Mouse (Mus musculus) brain, embryonic 18.5 days (tissue): ENCODE data around the gene Fam122a.

Experiments
- DNase-seq: peaks from one replicate; pipeline ENCODE4 v3.0.0-alpha.2; 2012; ENCODE audit warnings: low read depth, low spot score

Gene Fam122a

DNA sequence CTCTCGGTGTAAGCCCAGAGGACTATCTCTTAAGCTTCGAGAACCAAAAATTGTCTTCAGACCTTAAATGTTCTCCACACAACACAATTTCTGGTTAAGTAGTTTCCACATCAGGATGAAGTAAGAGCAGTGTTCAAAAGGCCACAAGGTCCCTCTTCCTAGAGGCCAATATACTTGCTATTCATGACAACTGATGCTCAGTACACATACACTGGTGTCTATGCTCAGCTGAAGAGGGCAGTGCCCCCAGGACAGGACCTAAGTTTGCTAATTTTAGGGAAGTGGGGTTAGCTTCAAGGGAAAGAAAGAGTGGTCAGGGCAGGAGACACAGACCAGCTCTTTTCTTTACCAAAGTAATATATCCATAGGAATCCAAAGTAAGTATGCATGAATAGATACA lies 45.8 kb downstream of the Fam122a start:
- DNase-seq: no peak

DNA sequence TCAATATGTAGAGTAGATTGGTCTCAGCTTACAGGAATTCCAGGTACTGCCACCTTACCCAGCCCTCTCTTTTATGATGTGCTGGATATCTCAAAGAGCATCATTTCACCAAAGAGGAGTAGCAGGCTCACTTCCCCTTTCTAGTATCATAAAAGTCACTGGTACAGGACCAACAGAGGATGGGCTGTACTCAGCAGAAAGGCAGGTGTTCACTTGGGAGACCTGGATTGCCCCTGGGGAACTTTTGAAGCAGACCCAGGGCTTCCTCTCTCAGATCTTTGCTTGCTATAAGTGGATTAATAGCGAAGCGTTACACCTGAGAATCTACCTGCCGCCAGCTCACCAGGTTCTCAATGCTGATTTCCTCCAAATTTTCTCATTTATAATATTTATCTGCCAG lies 49.1 kb downstream of the Fam122a start:
- no peak for DNase-seq

DNA sequence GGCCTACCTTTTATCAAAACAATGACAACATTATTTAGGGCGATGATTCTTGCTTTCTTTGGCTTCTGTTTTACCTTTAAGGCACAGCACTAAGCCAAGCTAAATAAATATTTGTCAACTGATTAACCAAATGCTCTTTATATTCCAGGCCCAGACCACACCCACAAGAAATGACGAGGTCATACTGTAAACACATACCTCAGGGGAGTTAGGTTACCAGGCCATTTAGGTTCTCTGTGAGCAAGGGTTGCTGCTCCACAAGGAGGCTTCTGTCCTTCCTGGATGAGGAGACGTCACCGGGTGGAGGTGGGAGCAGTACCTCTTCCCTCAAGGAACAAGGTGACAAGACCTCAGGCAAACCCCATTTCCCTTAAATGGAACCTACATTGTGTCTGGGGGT lies 49.9 kb downstream of the Fam122a start:
- no peak for DNase-seq

DNA sequence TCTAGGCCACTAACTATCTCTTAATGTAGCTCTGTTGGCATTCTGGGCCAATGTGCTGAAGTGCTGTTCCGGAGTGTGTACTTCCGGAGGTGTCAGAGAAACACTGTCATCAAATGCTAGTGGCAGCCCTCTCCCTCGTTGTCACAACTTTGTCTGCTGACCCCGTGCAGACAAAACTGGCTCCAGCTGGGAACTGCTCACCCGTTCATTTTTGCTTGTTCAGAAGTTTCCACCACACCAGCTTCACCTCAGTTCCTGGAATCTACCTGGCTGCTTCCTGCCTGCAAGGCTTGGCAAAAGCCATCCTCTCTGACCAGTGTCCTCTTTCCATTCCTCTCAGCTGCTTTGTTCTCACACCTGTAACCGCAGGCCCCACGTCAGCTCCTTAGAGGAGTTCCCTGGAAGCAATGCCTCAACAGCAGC lies 50.4 kb downstream of the Fam122a start:
- no peak for DNase-seq
